Mouse (Mus musculus): ENCODE measurements at regions not wholly inside any gene's neighbourhood (a gene's known extent, or its start where the extent isn't known, plus 50 kb on each side); places are given as distances from the start of the nearest gene placed in this dataset.
A peak's percentile ranks its signal among the peaks of the same experiment; 100 is the strongest.
"Not testable (repeated sequence)": the region's sequence is repeated elsewhere in the genome, so short reads cannot be mapped to it uniquely, and the experiment has no call there.

GRCm38 (mm10) chr10:70866737-70867136 lies 211.0 kb upstream of the Phyhipl start:
- DNase-seq = no peak

- no peak for DNase-seq
These were observed 208.9 kb upstream of the Phyhipl start for GRCm38 (mm10) chr10:70864650-70865049.

DNA sequence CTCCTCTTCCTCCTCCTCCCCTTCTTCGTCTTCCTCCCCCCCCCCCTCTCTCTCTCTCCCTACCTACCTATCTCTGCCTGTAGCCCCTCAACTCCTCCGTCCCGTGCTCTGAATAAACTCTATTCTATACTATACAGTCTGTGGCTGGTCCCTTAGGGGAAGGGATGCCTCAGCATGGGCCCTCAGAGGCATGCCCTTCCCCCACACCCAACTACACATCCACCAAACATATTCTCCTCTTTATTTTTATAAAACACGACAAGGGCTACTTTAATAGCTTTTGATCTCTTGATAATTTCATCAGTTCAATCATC lies 206.2 kb upstream of the Phyhipl start:
- DNase-seq = no peak

GRCm38 (mm10) chr10:70861131-70862021 lies 205.6 kb upstream of the Phyhipl start:
- no peak for DNase-seq

DNA sequence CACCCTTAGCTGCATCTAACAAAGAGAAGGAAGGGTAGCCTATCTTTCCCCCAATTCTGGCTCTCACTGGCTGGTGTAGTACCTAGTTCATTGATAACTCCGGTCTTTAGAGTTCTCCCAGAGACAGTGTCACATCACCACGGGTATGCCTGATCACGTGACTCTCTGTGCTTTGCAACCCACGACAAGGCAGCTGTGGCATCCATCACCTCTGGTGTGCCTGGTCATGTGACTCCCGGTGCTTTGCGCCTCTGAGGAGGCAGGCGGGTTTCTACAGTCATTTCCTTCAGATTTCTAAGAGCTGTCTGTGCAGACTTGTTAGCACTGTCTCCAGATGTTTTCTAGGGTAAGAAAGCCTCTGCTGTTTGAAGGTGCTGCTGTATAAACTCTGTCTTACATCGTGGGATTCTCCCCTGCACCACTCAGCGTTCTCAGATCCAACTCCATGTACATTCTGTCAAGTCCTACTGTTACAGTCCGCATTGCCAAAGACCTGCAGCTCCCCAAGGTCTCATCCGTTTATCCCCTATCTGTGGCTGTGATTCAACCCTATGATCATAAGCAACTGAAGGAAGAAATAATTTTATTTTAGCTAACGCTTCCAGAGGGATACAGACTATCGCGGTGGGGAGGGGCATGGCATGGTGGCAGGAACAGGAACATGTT lies 201.5 kb upstream of the Phyhipl start:
- DNase-seq = no peak

DNA sequence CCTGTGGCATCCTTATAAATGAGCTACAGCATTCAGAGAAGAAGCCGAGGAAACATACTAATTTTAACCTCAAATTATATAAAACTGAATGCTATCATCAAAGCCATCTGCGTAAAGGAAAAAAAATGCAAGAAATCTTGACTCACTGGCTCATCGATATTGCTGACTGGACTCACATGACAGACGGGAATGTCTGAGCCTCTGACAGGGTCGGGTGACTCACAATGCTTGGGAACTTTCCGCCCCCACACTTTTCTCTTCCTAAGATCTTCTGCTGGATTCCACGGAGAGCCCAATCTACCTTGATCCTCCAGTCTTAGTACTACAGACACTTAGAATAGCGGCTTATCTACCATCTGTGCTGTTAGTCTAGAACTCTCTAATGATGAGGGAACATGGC lies 200.2 kb upstream of the Phyhipl start:
- DNase-seq = no peak

- DNase-seq = no peak
These were observed 197.8 kb upstream of the Phyhipl start for GRCm38 (mm10) chr10:70853614-70854013.

DNA sequence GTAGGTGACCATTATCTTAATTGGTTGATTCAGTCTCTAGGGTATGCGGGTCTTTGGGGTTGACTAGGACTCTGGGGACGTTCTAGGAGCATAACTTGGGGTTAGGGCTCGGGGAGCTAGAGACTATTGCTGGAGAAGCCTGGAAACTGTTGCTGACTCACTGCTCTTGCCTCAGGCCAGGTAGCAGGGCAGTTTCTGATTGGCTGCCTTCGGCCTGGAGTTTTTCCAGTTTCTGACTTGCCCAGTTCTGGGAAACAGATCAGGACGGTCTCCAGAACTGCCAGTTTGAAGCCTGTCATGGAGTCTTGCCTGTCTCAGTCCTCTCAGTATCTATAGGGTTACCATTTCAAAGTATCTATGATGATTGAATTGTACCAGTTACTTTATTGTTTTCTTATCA lies 192.4 kb upstream of the Phyhipl start:
- DNase-seq = no peak

DNA sequence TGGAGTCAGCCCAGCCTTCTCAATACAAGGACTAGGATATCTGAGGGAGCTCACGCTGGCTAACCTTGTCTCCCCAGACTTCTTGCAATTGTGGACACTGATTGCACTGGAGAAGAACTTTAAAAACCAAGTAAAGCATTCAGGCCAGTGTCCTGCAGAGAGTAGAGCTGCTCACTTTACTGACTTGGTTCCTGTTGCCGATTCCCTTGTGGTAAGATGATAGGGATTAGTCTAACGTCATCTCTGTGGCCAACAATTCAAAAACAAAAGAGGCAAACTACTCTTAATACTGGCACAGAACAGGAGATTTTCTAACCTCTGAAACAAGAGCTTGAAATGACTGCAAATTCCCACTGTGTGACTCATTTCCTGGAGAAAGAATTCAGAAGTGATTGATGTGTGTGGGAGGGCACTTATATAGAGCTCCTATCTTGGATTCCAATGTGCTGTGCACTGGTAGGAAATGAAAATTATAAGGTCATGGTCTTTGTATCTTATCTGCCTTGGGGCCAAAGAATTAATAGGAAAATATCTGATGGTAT lies 191.6 kb upstream of the Phyhipl start:
- DNase-seq = no peak

DNA sequence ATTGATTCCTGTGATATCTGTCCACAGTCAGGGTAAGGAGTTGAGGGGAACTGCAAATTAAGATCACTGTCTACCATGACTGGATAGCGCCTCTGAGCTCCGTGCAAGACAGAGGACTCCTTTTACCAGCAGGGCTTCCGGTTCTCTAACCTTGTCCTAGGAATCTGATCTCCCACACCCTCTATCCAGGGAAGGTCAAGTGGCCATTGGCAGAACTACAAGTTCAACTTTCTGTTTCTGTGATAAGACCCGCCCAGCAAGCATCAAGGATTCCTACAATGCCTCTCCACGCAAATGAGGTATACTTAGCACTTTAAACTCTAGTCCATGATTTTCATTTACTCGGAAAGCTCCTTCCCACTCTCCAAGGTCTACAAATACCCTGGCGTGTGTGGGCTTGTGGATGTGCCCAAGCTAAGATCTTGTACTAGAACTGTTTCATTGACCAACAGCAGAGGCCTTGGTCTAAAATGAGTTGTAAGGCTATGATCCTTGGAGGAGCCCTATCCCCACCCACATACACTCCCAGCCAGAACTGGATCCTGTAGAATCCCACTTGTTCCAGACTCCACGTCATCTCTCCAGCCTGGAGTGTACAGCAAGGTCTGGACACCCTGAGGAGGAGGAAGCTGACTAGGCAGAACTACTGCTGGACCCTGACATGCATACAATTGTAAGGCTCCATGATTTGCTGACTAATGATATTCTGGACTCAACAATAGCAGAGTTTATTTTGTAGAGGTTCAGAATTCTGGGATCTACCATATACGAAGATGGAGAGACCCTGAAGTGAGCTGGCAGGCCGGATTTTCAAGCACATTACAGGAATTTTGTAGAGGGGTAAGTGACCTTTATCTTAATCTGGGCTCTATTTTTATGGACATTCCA lies 190.8 kb upstream of the Phyhipl start:
- peak; percentile 11 for DNase-seq

- DNase-seq = no peak
These were observed 188.1 kb upstream of the Phyhipl start for GRCm38 (mm10) chr10:70843848-70844247.

GRCm38 (mm10) chr10:70842176-70842838 lies 186.5 kb upstream of the Phyhipl start:
- DNase-seq = no peak

- DNase-seq = not testable (repeated sequence)
These were observed 185.4 kb upstream of the Phyhipl start for GRCm38 (mm10) chr10:70841179-70841578.

DNA sequence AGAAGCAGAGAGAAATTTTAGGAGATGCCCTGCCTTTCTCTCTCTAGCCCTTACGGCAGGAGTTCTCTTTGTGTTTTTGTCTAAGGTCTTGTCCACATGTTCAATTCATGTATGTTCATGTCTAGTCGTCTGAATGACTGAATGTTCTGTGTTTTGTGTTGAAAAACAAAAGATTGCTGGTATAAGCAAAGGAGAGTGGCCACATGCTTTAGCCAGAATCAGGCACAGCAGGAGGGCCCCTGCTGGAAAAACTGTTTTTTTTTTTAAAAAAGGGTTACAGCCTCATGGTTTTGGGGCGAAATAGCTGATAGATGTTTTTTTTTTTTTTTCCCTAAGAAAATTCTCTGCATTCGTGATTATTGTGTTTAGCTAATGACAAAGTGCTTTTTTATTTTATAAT lies 182.4 kb upstream of the Phyhipl start:
- DNase-seq = no peak

- no peak for DNase-seq
These were observed 181.6 kb upstream of the Phyhipl start for GRCm38 (mm10) chr10:70837326-70837725.

DNA sequence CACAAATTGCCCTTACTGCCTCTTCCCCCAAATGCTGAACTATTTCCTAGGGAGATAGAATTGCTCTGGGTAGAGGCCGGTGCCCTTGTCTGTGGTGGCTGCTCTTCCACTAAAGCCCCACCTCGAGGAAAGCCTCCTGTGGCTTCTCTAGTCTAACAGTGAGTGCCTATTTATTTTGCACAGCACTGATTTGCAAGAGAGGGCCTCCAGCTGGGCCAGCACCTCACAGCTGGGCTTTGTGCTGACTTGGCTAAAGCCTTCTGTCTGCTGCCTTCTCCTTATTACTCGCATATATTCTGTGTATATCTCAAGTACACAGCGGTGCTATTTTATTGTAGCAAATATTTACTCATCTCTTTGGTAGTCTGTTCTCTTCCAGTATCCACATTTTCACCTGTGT lies 176.9 kb upstream of the Phyhipl start:
- DNase-seq = no peak

DNA sequence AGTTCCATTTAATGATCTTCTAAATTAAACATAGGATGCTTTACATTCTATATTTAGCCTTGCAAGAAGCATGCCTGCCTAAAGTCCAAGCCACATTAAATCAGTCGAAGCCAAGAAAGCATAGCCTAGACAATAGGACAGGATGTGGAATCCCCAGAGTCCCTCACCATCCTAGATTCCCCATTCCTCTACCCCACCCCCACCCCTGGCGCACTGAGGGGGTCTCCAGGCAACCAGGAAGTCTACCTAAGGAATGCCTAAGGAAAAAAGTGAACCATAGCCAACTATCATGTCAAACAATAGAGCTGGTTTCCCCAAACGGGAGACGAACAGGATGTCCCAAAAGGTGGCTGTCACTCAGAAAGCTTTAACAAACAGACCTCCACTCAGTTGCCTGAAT lies 172.5 kb upstream of the Phyhipl start:
- DNase-seq = no peak

DNA sequence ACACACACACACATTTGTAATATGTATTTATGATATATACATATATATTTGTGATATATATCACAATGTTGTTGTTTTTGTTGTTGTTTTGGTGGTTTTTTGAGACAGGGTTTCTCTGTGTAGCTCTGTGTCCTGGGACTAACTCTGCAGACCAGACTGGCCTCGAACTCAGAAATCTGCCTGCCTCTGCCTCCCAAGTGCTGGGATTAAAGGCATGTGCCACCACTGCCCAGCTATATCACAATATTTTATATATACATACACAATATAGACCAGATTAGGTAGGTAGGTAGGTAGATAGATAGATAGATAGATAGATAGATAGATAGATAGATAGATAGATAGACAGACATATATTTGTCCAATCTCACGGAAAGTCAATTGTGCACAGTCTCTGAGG lies 171.8 kb upstream of the Phyhipl start:
- DNase-seq = not testable (repeated sequence)

DNA sequence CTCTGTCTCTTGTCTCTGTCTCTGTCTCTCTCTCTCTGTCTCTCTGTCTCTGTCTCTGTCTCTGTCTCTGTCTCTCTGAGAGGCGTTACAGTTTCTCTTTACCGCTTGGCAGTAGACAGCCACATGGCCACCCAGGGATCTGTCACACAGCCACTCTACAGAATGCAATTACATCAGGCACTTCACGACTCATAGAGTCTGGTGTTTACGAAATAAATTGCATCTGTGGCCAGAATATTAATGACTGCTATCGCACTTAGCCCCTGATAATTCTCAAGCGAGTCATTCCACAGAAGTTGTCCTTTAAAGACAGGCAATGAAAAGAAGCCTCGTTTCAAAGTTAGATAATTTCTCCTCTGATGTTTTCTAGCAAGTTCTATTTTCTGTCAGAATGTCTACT lies 170.9 kb upstream of the Phyhipl start:
- no peak for DNase-seq

GRCm38 (mm10) chr10:70825451-70825850 lies 169.7 kb upstream of the Phyhipl start:
- DNase-seq = no peak

GRCm38 (mm10) chr10:70824461-70824860 lies 168.7 kb upstream of the Phyhipl start:
- DNase-seq = peak; percentile 6

DNA sequence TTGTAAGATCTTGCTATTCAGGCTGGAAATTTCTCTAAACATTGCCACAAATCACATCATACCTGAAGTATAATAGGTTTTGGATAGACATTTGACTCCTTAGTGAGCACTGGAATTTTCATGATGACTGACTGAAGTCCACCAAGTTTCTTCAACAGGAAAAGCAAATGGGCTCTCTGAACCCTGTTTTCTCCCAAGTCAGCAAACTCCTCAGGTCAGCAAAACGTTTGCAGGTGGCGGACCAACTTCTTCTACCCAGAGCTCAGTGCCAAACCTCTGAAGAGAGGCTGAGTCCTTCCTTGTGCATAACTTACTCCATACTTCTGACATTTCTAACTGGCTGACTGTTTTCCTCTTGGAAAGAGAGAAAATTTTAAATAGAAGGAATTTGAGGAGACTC lies 164.2 kb upstream of the Phyhipl start:
- no peak for DNase-seq
